Mouse (Mus musculus) right cerebral cortex, postnatal 36 days (tissue): ENCODE measurements around the gene Xpo4.
"Not testable (repeated sequence)": the region's sequence is repeated elsewhere in the genome, so short reads cannot be mapped to it uniquely, and the experiment has no call there.

Source experiments
- DNase-seq, 2 experiments: peaks; one replicate each; pipeline ENCODE4 v3.0.0; 2022; ENCODE audit warnings: low spot score in 2 of 2, mixed read lengths in 1 of 2

Xpo4 gene

GRCm38 (mm10) chr14:57682751-57683150, 17.5 kb upstream of the Xpo4 start:
- DNase-seq: no peak

- DNase-seq: peak; percentile 61 to 65
Measured at GRCm38 (mm10) chr14:57679958-57680535, 14.8 kb upstream of the Xpo4 start.

- DNase-seq: no peak
Measured at GRCm38 (mm10) chr14:57679523-57679922, 14.3 kb upstream of the Xpo4 start.

GRCm38 (mm10) chr14:57675481-57675880, 10.3 kb upstream of the Xpo4 start:
- DNase-seq: no peak

- DNase-seq: no peak
Measured at GRCm38 (mm10) chr14:57665628-57665950, 359 bp upstream of the Xpo4 start.

GRCm38 (mm10) chr14:57664311-57664821, 864 bp downstream of the Xpo4 start:
- no peak for DNase-seq

- no peak for DNase-seq
Measured at GRCm38 (mm10) chr14:57663630-57664029, 1.6 kb downstream of the Xpo4 start.

GRCm38 (mm10) chr14:57658301-57658700, 6.9 kb downstream of the Xpo4 start:
- no peak for DNase-seq

- DNase-seq: no peak
Measured at GRCm38 (mm10) chr14:57657500-57657899, 7.7 kb downstream of the Xpo4 start.

GRCm38 (mm10) chr14:57656519-57656918, 8.7 kb downstream of the Xpo4 start:
- DNase-seq: not testable (repeated sequence)

- DNase-seq: no peak
Measured at GRCm38 (mm10) chr14:57649501-57649900, 15.7 kb downstream of the Xpo4 start.

GRCm38 (mm10) chr14:57646155-57646554, 19.1 kb downstream of the Xpo4 start:
- DNase-seq: no peak

GRCm38 (mm10) chr14:57639153-57639552, 26.1 kb downstream of the Xpo4 start:
- no peak for DNase-seq

- DNase-seq: no peak
Measured at GRCm38 (mm10) chr14:57634141-57634540, 31.1 kb downstream of the Xpo4 start.

- no peak for DNase-seq
Measured at GRCm38 (mm10) chr14:57629595-57629994, 35.6 kb downstream of the Xpo4 start.

- no peak for DNase-seq
Measured at GRCm38 (mm10) chr14:57622934-57623333, 42.3 kb downstream of the Xpo4 start.

GRCm38 (mm10) chr14:57621699-57622098, 43.5 kb downstream of the Xpo4 start:
- no peak for DNase-seq

- DNase-seq: no peak
Measured at GRCm38 (mm10) chr14:57620598-57621236, 44.5 kb downstream of the Xpo4 start.

- DNase-seq: no peak
Measured at GRCm38 (mm10) chr14:57619487-57619886, 45.7 kb downstream of the Xpo4 start.

- no peak for DNase-seq
Measured at GRCm38 (mm10) chr14:57617675-57618074, 47.6 kb downstream of the Xpo4 start.

- no peak for DNase-seq
Measured at GRCm38 (mm10) chr14:57616339-57616965, 48.8 kb downstream of the Xpo4 start.

GRCm38 (mm10) chr14:57615828-57616227, 49.4 kb downstream of the Xpo4 start:
- DNase-seq: no peak

GRCm38 (mm10) chr14:57611034-57611433, 54.2 kb downstream of the Xpo4 start:
- no peak for DNase-seq
